Mouse (Mus musculus) neural tube, embryonic 15.5 days (tissue): ENCODE measurements around the gene Kcnh3. TPM values are rescaled to one million over a fixed set of nuclear protein-coding genes. Genes with fewer than 3 reads are reported as not detected.
"Not testable (repeated sequence)": the region's sequence is repeated elsewhere in the genome, so short reads cannot be mapped to it uniquely, and the experiment has no call there.

ENCODE experiments used
- ATAC-seq: fragments of 200-750 bp; cut with Nextera tagmentation; 2 replicates; pipeline ENCODE4 v1.8.0; 2017; ENCODE audit warnings: mild to moderate bottlenecking, moderate TSS enrichment, moderate library complexity; ENCODE audit not compliant: low FRiP score
- H3K27ac ChIP-seq: fragments of 300-500 bp; sonication (generic); replicated peaks from 2 replicates; pipeline ENCODE4 v1.5.1; 2015; ENCODE audit warnings: mild to moderate bottlenecking, inconsistent platforms
- H3K27me3 ChIP-seq: fragments of 300-500 bp; sonication (generic); replicated peaks from 2 replicates; pipeline ENCODE4 v1.6.1; 2015; ENCODE audit warnings: inconsistent platforms
- H3K36me3 ChIP-seq: fragments of 300-500 bp; sonication (generic); 2 replicates; pipeline ENCODE4 v1.6.1; 2015; ENCODE audit warnings: inconsistent platforms
- H3K4me1 ChIP-seq: fragments of 300-500 bp; sonication (generic); 2 replicates; pipeline ENCODE4 v1.6.1; 2015; ENCODE audit warnings: inconsistent platforms
- H3K4me2 ChIP-seq: fragments of 300-500 bp; sonication (generic); 2 replicates; pipeline ENCODE4 v1.6.1; 2015; ENCODE audit warnings: inconsistent platforms, mild to moderate bottlenecking, moderate library complexity
- H3K4me3 ChIP-seq: fragments of 300-500 bp; sonication (generic); replicated peaks from 2 replicates; pipeline ENCODE4 v1.5.1; 2015; ENCODE audit warnings: mild to moderate bottlenecking, inconsistent platforms
- H3K9ac ChIP-seq: fragments of 300-500 bp; sonication (generic); replicated peaks from 2 replicates; pipeline ENCODE4 v1.6.1; 2015; ENCODE audit warnings: mild to moderate bottlenecking, inconsistent platforms
- H3K9me3 ChIP-seq: fragments of 300-500 bp; sonication (generic); replicated peaks from 2 replicates; pipeline ENCODE4 v1.6.1; 2016; ENCODE audit warnings: inconsistent platforms
- WGBS: fragments of 180-500 bp; shearing (Covaris S2); methylation state at CpG from one replicate; pipeline ENCODE4 v1.1.7; 2015; ENCODE audit warnings: mixed read lengths; 5-methylcytosine and 5-hydroxymethylcytosine counted together
- polyA plus RNA-seq: library from polyadenylated mRNA; unstranded; fragments of >200 nt; fragmentation: Nextera tagmentation; extraction: Ambion mirVana; gene quantifications from 2 replicates; pipeline ENCODE4 v1.2.1, GENCODE M21; 2015

Kcnh3 gene
- polyA plus RNA-seq, 1 experiment from 2014 or later = 0.46 TPM

DNA sequence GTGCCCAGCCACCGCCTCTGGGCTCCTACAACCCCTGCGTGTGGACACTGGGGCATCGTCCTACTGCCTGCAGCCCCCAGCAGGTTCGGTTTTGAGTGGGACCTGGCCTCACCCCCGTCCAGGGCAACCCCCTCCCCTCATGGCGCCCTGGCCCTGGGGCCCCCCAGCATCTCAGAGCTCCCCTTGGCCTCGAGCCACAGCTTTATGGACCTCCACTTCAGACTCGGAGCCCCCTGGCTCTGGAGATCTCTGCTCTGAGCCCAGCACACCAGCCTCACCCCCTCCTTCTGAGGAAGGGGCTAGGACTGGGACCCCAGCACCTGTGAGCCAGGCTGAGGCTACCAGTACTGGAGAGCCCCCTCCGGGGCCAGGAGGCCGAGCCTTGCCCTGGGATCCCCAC is 17.4 kb downstream of the Kcnh3 start:
- H3K9me3 ChIP-seq = no peaks in the 10 kb centered on the region
- H3K4me1 ChIP-seq = no peaks in the 10 kb centered on the region
- ATAC-seq = no peak
- no peak overlapping the region for H3K27ac ChIP-seq
- H3K4me3 ChIP-seq = no peak overlapping the region
- no peaks in the 10 kb centered on the region for H3K27me3 ChIP-seq
- peaks cover 57% of the 10 kb centered on the region for H3K36me3 ChIP-seq
- H3K4me2 ChIP-seq = no peak overlapping the region
- no peak overlapping the region for H3K9ac ChIP-seq
- WGBS = 92% methylated on average over 10 of the region's 10 CpGs

GRCm38 (mm10) chr15:99246736-99247135 is 22.1 kb downstream of the Kcnh3 start:
- H3K4me3 ChIP-seq, H3K27ac ChIP-seq, H3K27me3 ChIP-seq, H3K4me2 ChIP-seq, ATAC-seq, H3K9ac ChIP-seq, H3K9me3 ChIP-seq: not testable (repeated sequence)
- Histone ChIP-seq H3K4me1 (peaks cover 13% of the 10 kb centered on the region), H3K36me3 (peaks cover 68% of the 10 kb centered on the region)
- 88% methylated on average over 6 of the region's 6 CpGs for WGBS

DNA sequence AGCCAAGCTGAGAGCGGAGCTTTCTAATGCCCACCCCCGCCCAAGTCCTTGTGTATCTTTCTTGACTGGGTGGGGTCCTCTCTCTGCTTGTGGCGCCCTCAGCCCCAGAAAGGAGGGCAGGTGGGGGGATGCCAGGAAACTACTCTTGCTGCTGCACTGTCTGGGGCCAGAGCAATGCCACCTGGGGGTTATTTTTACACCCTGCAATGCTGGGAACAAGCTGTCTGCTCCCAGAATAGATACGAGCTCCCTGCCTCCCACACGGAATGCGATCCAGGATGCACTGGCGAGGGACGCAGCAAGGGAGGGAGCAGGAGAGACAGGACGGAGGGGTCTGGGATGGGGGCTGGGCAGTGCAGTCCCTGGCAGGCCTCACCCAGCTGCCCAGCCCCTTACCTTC is 24.3 kb downstream of the Kcnh3 start:
- Histone ChIP-seq H3K9ac (no peak overlapping the region), H3K4me1 (peaks cover 26% of the 10 kb centered on the region), H3K4me3 (no peak overlapping the region), H3K4me2 (no peak overlapping the region), H3K27me3 (no peaks in the 10 kb centered on the region), H3K27ac (no peak overlapping the region), H3K36me3 (peaks cover 49% of the 10 kb centered on the region), H3K9me3 (no peaks in the 10 kb centered on the region)
- WGBS = 86% methylated on average over 9 of the region's 9 CpGs
- ATAC-seq = no peak

GRCm38 (mm10) chr15:99249938-99250337 is 25.3 kb downstream of the Kcnh3 start:
- no peak overlapping the region for H3K4me2 ChIP-seq
- peaks cover 26% of the 10 kb centered on the region for H3K4me1 ChIP-seq
- H3K4me3 ChIP-seq = no peak overlapping the region
- H3K27ac ChIP-seq = no peak overlapping the region
- H3K36me3 ChIP-seq = peaks cover 39% of the 10 kb centered on the region
- WGBS = 94% methylated on average over 11 of the region's 11 CpGs
- H3K9ac ChIP-seq = no peak overlapping the region
- no peak for ATAC-seq
- no peaks in the 10 kb centered on the region for H3K27me3 ChIP-seq
- H3K9me3 ChIP-seq = no peaks in the 10 kb centered on the region

GRCm38 (mm10) chr15:99251111-99251510 is 26.4 kb downstream of the Kcnh3 start:
- H3K9ac ChIP-seq = peak overlapping the region; percentile 56
- WGBS = 2% methylated on average over 14 of the region's 15 CpGs
- not testable (repeated sequence) for H3K9me3 ChIP-seq, ATAC-seq, H3K27me3 ChIP-seq
- peaks cover 28% of the 10 kb centered on the region for H3K36me3 ChIP-seq
- H3K27ac ChIP-seq = peak overlapping the region; percentile 51
- H3K4me3 ChIP-seq = peak overlapping the region; percentile 66
- H3K4me2 ChIP-seq = peak overlapping the region; percentile 82
- H3K4me1 ChIP-seq = peaks cover 26% of the 10 kb centered on the region

DNA sequence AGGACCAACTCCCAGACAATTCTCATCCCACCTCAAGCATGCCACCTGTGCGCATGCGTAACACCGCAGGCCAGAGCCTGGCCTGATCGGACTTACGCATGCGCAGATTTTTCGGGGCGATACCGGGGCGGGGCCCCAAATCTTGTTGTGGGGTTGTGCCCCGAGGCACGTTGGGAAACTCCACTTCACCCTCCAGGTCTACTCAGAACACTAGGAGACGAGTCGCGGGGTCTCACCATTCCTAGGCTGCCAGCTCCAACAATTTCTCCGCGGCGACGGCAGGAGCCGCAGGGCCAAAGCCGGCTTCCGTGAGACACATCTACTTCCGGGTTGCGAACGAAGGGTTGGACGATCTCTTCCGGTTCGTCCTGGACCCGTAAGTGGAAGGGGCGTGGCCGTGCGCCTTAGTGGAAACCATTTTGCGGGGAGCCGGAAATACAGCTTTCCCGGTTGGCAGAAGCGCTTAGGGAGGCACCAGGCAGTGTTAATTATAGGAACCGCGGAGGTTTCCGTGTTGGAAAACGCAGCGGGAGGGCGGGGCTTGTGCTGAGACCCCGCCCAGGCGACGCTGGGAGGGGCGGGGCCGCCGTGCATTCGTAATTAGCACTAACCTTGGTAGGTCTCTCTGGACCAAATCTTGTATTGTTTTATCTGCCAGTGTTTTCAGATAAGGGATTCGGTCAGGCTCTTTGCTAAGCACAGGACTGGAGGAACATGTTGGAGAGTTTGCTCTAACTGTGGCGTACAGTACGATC is 27.1 kb downstream of the Kcnh3 start, which contains the start of gene Mcrs1:
Gene Mcrs1 (minus strand): TSS at position 336 of the 755 bp plus-strand sequence.
- Histone ChIP-seq H3K27me3 (no peaks in the 10 kb centered on the region), H3K4me1 (peaks cover 26% of the 10 kb centered on the region), H3K9ac (peak within 1 kb of the TSS; percentile 64), H3K4me3 (peak within 1 kb of the TSS; percentile 66), H3K27ac (peak within 1 kb of the TSS; percentile 97), H3K36me3 (peaks cover 21% of the 10 kb centered on the region), H3K9me3 (no peaks in the 10 kb centered on the region), H3K4me2 (peak within 1 kb of the TSS; percentile 82)
- WGBS = under 1% methylated on average over 52 of the region's 52 CpGs
- peak; percentile 96 for ATAC-seq

- Histone ChIP-seq H3K9ac (peak overlapping the region; percentile 64), H3K4me2 (peak overlapping the region; percentile 82), H3K36me3 (peaks cover 13% of the 10 kb centered on the region), H3K27me3 (no peaks in the 10 kb centered on the region), H3K4me1 (peaks cover 26% of the 10 kb centered on the region), H3K4me3 (peak overlapping the region; percentile 66), H3K27ac (peak overlapping the region; percentile 97), H3K9me3 (no peaks in the 10 kb centered on the region)
- peak; percentile 69 for ATAC-seq
- 4% methylated on average over 22 of the region's 22 CpGs for WGBS
Observed at GRCm38 (mm10) chr15:99252381-99253174, 27.9 kb downstream of the Kcnh3 start.

DNA sequence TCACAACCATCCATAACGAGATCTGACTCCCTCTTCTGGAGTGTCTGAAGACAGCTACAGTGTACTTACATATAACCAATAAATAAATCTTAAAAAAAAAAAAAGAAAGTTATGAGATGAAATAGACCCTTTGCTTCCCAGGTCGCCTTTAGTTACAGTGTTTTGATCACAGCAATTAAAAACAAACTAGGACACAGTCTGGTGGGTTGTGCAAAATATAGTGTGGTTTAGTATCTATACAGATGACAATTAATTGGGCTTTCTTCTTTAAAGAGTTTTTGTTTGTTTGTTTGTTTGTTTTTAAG is 28.5 kb downstream of the Kcnh3 start:
- not testable (repeated sequence) for H3K9me3 ChIP-seq

GRCm38 (mm10) chr15:99253772-99254171 is 29.1 kb downstream of the Kcnh3 start:
- peaks cover 5% of the 10 kb centered on the region; the same call in 1 of the 2 replicates for H3K36me3 ChIP-seq
- no peak overlapping the region for H3K27ac ChIP-seq
- H3K9ac ChIP-seq = no peak overlapping the region
- no peaks in the 10 kb centered on the region for H3K27me3 ChIP-seq
- H3K4me1 ChIP-seq = peaks cover 26% of the 10 kb centered on the region
- H3K4me2 ChIP-seq = no peak overlapping the region
- H3K4me3 ChIP-seq = no peak overlapping the region
- WGBS = 92% methylated on average over 6 of the region's 6 CpGs
- ATAC-seq = no peak
- H3K9me3 ChIP-seq = no peaks in the 10 kb centered on the region

More for the DNA sequence above, 28.5 kb downstream of the Kcnh3 start:
- ATAC-seq, H3K36me3 ChIP-seq, H3K9ac ChIP-seq, H3K27ac ChIP-seq, H3K27me3 ChIP-seq: not testable (repeated sequence)
- Histone ChIP-seq H3K4me2 (peak overlapping the region; percentile 82), H3K4me3 (0 out of 2 replicates have a peak overlapping the region, but pooled peaks have one; percentile 66), H3K4me1 (peaks cover 26% of the 10 kb centered on the region)
- WGBS = 48% methylated on average over 2 of the region's 2 CpGs

DNA sequence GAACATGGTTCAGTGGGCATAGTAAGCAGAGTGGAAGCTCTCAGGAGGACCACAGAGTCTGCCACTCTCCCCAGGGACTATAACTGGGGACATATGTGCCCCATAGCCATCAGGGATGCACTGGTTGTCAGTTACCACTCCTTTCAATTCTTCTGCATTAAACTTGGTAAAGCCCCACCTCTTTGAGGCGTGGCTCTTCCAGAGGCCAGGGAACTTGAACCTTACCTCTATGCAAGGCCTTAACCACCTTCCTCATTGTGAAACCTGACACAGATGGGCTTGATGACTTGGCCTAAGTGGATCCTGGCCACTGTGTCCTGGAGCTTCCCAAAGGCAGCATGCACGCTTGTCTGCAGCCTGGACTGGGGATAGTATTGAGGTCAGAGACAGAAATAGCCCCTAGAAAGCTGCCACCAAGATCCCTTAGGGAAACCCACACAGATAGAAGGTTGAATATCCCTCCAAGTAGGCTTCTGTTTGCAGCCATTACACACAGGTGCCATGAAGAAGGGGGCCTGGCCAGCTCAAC is 29.9 kb downstream of the Kcnh3 start:
- ATAC-seq = no peak
- H3K9me3 ChIP-seq = no peaks in the 10 kb centered on the region
- 77% methylated on average over 2 of the region's 2 CpGs for WGBS
- no peaks in the 10 kb centered on the region for H3K36me3 ChIP-seq
- H3K27ac ChIP-seq = no peak overlapping the region
- H3K4me2 ChIP-seq = no peak overlapping the region
- H3K4me3 ChIP-seq = no peak overlapping the region
- no peaks in the 10 kb centered on the region for H3K27me3 ChIP-seq
- H3K4me1 ChIP-seq = peaks cover 30% of the 10 kb centered on the region
- no peak overlapping the region for H3K9ac ChIP-seq

DNA sequence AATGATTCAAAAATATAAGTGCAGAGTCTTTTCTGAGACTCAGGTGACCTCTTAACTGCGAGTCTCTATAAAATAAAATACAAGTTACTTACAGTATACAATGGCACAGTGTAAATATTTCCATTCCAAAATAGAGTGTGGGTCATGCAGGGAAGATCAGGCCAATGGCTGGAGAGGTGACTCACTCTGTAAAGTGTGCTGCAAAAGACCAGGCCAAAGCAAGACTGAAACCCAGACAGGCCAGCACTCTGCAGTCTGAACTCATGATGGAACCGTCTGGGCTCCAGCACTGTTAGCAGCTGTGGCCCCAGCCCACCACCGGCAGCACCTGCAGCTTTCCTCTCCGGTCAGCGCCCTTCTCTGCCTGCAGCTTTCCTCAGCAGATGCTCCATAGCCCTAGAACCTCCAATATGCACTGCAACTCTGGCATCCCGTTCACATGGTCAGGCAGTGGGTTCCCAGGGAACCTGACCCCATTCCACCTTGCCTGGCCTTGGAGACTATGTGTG is 30.6 kb downstream of the Kcnh3 start:
- H3K9me3 ChIP-seq = no peaks in the 10 kb centered on the region
- H3K27ac ChIP-seq = no peak overlapping the region
- H3K9ac ChIP-seq = no peak overlapping the region
- no peaks in the 10 kb centered on the region for H3K27me3 ChIP-seq
- no peak overlapping the region for H3K4me3 ChIP-seq
- peaks cover 30% of the 10 kb centered on the region for H3K4me1 ChIP-seq
- ATAC-seq = no peak
- no peaks in the 10 kb centered on the region for H3K36me3 ChIP-seq
- no peak overlapping the region for H3K4me2 ChIP-seq
- 90% methylated on average over 6 of the region's 6 CpGs for WGBS
